Mouse (Mus musculus): Measurements from ENCODE around the gene Arx. TPM values are rescaled to one million over a fixed set of nuclear protein-coding genes. Genes with fewer than 3 reads are reported as not detected.

The Arx gene
- total RNA-seq, 2 experiments from 2014 or later, result 0.64 to 0.85 TPM

DNA sequence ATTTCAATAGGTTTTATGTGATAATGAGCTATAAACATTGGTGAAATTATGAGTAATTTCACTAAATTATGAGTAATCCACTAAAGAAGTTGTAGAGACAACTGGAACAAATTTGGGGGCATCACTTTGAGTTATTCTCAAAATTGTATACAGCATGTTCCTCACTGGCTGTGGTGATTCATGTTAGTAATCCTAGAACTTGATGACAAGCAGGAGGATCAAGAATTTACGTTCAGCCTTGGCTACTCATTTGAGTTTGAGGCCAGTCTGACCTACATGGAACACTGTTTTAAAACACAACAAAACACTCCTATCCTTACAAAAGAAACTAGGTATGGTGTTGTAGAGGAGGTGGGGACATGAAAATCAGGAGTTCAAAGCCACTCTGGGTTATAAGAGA is 35.1 kb downstream of the Arx start:
- DNase-seq (ENCODE audit: low spot score in 2 of 2), result no peak

All from adrenal gland, postnatal 4 days (tissue).